Mouse (Mus musculus): ENCODE data around the gene 1110017D15Rik. TPM values are rescaled to one million over a fixed set of nuclear protein-coding genes. Genes with fewer than 3 reads are reported as not detected.

Gene 1110017D15Rik
- not detected for polyA plus RNA-seq (2017; shearing (Covaris generic))

DNA sequence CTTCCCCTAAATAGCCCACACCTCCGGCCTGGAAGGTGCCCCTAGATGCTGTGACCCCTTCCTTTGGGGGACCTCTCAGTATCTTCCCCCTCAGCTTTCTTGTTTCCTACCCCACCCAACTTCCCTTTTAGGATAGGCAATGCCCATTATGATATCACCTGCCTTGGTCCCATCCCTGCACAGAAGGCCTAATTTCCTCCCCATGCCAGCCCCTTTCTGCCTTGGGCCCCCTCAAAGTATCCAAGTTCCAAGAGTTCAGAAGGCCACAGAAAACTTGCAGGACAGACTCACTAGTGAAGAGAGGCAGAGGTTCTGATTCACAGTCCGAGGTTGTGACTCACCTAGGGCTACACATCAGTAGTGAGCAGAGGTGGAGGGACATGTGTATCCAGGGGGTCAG, at the start of gene 1110017D15Rik:
Gene 1110017D15Rik (minus strand): TSS at position 101 of the 400 bp plus-strand sequence.

GRCm38 (mm10) chr4:41502986-41503412, 14.1 kb downstream of the 1110017D15Rik start, which contains the start of gene AI464131:
Gene AI464131 (minus strand): TSS chr4:41503076.

GRCm38 (mm10) chr4:41464345-41465286, 52.5 kb downstream of the 1110017D15Rik start, which contains the start of the genes Kif24 and Nudt2:
Gene Kif24 (minus strand): TSS chr4:41464887.
Gene Nudt2 (plus strand): TSS chr4:41465151.

Other genes starting within 250 kb of the 1110017D15Rik start
- gene Ubap2, start 242.2 kb downstream of the 1110017D15Rik start, polyA plus RNA-seq (2017; shearing (Covaris generic)): 58.7 TPM
- 59.5 TPM for gene Dcaf12, start 202.4 kb downstream of the 1110017D15Rik start, polyA plus RNA-seq (2017; shearing (Covaris generic))
- gene Ubap1, start 168.3 kb downstream of the 1110017D15Rik start, polyA plus RNA-seq (2017; shearing (Covaris generic)): 98.3 TPM
- gene Kif24, start 52.4 kb downstream of the 1110017D15Rik start, polyA plus RNA-seq (2017; shearing (Covaris generic)): 0.87 TPM
- 10.3 TPM for gene Nudt2, start 52.2 kb downstream of the 1110017D15Rik start, polyA plus RNA-seq (2017; shearing (Covaris generic))
- gene AI464131, start 14.3 kb downstream of the 1110017D15Rik start, polyA plus RNA-seq (2017; shearing (Covaris generic)): not detected
- 6.4 TPM for gene Fam219a, start 52.2 kb upstream of the 1110017D15Rik start, polyA plus RNA-seq (2017; shearing (Covaris generic))
- gene Dnaic1, start 52.4 kb upstream of the 1110017D15Rik start, polyA plus RNA-seq (2017; shearing (Covaris generic)): not detected
- not detected for gene Enho, start 123.0 kb upstream of the 1110017D15Rik start, polyA plus RNA-seq (2017; shearing (Covaris generic))
- not detected for gene Cntfr, start 179.8 kb upstream of the 1110017D15Rik start, polyA plus RNA-seq (2017; shearing (Covaris generic))
- gene Il11ra1, start 182.7 kb upstream of the 1110017D15Rik start, polyA plus RNA-seq (2017; shearing (Covaris generic)): 6.8 TPM
- gene Rpp25l, start 196.2 kb upstream of the 1110017D15Rik start, polyA plus RNA-seq (2017; shearing (Covaris generic)): 22.5 TPM
- gene Dctn3, start 205.8 kb upstream of the 1110017D15Rik start, polyA plus RNA-seq (2017; shearing (Covaris generic)): 100 TPM
- gene Arid3c, start 213.8 kb upstream of the 1110017D15Rik start, polyA plus RNA-seq (2017; shearing (Covaris generic)): not detected
- gene Galt, start 237.9 kb upstream of the 1110017D15Rik start, polyA plus RNA-seq (2017; shearing (Covaris generic)): 58.6 TPM
- gene Sigmar1, start 238.8 kb upstream of the 1110017D15Rik start, polyA plus RNA-seq (2017; shearing (Covaris generic)): 25.2 TPM